Mouse (Mus musculus) small intestine, adult 2 months (tissue): ENCODE results near the gene Vasn. TPM values are rescaled to one million over a fixed set of nuclear protein-coding genes. Genes with fewer than 3 reads are reported as not detected.

ENCODE experiments used
- H3K27ac ChIP-seq: fragments of 200-500 bp; 2 replicates; pipeline ENCODE4 v1.5.1; 2012; ENCODE audit warnings: low read depth, low read length, control low read depth, inconsistent platforms; ENCODE audit not compliant: insufficient read depth
- H3K27me3 ChIP-seq: fragments of 200-500 bp; 2 replicates; pipeline ENCODE4 v1.6.1; 2012; ENCODE audit warnings: mild to moderate bottlenecking, moderate library complexity, low read length, inconsistent platforms; ENCODE audit not compliant: control insufficient read depth, insufficient read depth
- H3K36me3 ChIP-seq: fragments of 200-500 bp; 2 replicates; pipeline ENCODE4 v1.6.1; 2012; ENCODE audit warnings: mild to moderate bottlenecking, low read length, control low read depth, inconsistent platforms; ENCODE audit not compliant: control insufficient read depth, insufficient read depth
- H3K4me1 ChIP-seq: fragments of 200-500 bp; 2 replicates; pipeline ENCODE4 v1.6.1; 2012; ENCODE audit warnings: low read length, inconsistent platforms, mixed read lengths; ENCODE audit not compliant: control insufficient read depth, insufficient read depth, insufficient read length
- H3K4me3 ChIP-seq: fragments of 200-500 bp; 2 replicates; pipeline ENCODE4 v1.5.1; 2012; ENCODE audit warnings: low read depth, mild to moderate bottlenecking, control low read depth, inconsistent platforms, low read length, moderate library complexity
- CTCF ChIP-seq: fragments of 200-500 bp; IDR thresholded peaks from 2 replicates; pipeline ENCODE4 v1.5.1; 2012; ENCODE audit warnings: low read depth, mild to moderate bottlenecking, control low read depth, inconsistent platforms, low read length, moderate library complexity, mixed read lengths; ENCODE audit not compliant: insufficient replicate concordance, insufficient read length; ENCODE audit errors: extremely low read depth
- POLR2A ChIP-seq: fragments of 200-500 bp; IDR thresholded peaks from 2 replicates; pipeline ENCODE4 v1.6.1; 2012; ENCODE audit warnings: low read depth, mild to moderate bottlenecking, control low read depth, inconsistent platforms, low read length, moderate library complexity
- WGBS: fragments of 180-500 bp; shearing (Covaris S2); methylation state at CpG from one replicate; pipeline ENCODE4 v1.1.7; 2018; 5-methylcytosine and 5-hydroxymethylcytosine counted together
- polyA plus RNA-seq: library from polyadenylated mRNA; depleted of rRNA; stranded (reverse); fragments of >200 nt; gene quantifications from 2 replicates; pipeline ENCODE4 v1.2.3, GENCODE M21; 2012

The Vasn gene
- polyA plus RNA-seq, 1 experiment = 6.5 TPM

DNA sequence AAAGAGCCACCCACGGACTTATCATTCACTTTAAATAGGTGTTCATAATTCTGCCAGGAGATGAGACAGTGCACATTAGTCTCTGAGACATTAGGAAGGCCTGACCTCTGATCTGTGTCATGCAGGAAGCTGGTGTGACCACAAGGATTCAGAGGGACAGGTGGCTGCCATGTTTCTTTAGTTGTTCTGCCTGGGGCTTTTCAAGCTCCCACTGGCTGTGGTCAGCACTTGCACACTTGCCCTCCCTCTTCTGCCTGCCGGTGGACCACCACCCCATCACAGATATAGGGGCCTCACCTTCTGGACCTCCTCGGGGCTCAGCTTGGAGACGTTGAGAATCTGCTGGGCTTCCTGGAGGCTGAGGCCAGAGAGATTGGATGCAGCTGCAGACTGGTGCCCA, 22.9 kb upstream of the Vasn start:
- TF ChIP-seq CTCF = no peak
- peaks cover 8% of the 10 kb centered on the region; the same call in 1 of the 2 replicates for H3K4me1 ChIP-seq
- H3K36me3 ChIP-seq = peaks cover 8% of the 10 kb centered on the region
- no peaks in the 10 kb centered on the region for H3K27me3 ChIP-seq
- H3K27ac ChIP-seq = no peak overlapping the region
- WGBS = 63% methylated on average over 4 of the region's 4 CpGs
- no peak overlapping the region for H3K4me3 ChIP-seq

DNA sequence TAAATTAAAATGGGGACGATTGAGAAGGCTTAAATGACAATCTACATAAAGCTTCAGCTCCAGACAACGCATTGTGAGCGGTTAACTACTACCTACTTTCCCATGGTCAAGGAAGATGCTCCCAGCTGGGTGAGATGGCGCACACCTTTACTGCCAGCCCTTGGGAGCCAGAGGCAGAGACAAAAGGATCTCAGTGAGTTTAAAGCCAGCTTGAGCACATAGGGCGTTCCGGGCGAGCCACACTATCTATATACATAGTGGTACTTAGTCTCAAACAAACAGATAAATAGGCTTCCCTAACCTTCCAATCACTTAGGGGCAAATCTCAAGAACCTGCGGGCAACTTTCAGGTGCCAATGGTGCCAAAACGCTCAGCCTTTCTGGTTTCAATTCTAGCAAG, 15.7 kb upstream of the Vasn start:
- Histone ChIP-seq H3K36me3 (peaks cover 18% of the 10 kb centered on the region), H3K27ac (peak overlapping the region; percentile 59), H3K4me1 (peaks cover 6% of the 10 kb centered on the region; the same call in 1 of the 2 replicates), H3K4me3 (peak overlapping the region; percentile 94), H3K27me3 (no peaks in the 10 kb centered on the region)
- no peak for TF ChIP-seq POLR2A
- no peak for TF ChIP-seq CTCF
- WGBS = 10% methylated on average over 9 of the region's 9 CpGs

DNA sequence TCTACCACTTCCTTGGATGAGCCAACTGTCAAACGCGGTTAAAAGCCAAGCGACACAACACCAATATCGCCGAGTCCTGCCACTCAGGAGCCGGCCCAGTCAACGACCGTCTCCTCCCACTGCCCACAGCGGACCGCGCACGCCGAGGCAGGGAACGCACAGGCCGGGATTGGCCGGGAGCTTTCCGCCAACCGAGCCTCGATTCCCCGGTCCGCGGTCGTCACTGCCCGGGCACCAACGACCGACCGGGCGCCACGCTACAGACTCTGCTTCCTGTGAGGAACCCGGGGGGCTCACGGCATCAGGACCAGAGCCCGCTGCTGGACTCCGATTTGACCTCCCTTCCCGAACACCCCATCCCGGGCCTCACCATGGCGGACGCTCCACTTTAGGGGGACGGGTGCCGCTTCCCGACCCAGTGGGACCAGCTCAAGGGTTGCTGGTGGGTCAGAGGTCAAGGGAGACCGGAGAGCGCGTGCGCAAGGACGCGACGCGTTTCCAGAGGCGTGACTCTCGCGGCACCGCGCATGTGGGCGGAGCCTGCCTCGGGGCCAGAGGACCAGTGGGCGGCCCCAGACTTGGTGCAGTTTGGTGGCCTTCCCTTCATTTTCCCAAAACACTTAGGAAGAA, 15.1 kb upstream of the Vasn start, which contains the start of gene Pam16:
Gene Pam16, minus strand, starts transcription at position 508 of the 630 bp plus-strand sequence.
- H3K36me3 ChIP-seq = peaks cover 19% of the 10 kb centered on the region

DNA sequence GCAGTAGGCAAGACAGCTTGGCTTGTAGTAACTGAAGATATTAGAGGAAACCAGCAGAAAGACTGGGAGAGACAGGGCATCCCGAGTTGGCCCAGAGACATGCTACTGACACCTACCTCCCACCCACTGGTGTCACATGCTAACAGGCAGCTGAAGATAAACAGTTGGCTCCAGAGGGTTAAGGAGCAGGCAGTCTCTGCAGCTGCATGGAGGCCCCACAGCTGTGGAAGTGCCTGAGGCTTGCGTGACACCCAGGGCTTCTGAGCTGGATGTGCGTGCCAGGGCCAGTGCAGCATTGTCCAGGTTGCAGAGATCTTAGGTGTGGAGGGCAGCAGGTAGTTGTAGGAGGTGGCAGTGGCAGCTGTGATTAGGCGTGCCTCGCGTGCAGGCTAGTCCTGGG, 12.6 kb upstream of the Vasn start:
- no peaks in the 10 kb centered on the region for H3K27me3 ChIP-seq
- H3K27ac ChIP-seq = no peak overlapping the region
- no peak for TF ChIP-seq CTCF
- TF ChIP-seq POLR2A = no peak
- no peak overlapping the region for H3K4me3 ChIP-seq
- 89% methylated on average over 6 of the region's 6 CpGs for WGBS
- H3K4me1 ChIP-seq = peaks cover 6% of the 10 kb centered on the region; the same call in 1 of the 2 replicates
- H3K36me3 ChIP-seq = peaks cover 32% of the 10 kb centered on the region

More for the DNA sequence above, 15.1 kb upstream of the Vasn start, which contains the start of gene Pam16:
- H3K4me1 ChIP-seq = peaks cover 6% of the 10 kb centered on the region; the same call in 1 of the 2 replicates
- peak within 1 kb of the TSS; percentile 59 for H3K27ac ChIP-seq
- no peaks in the 10 kb centered on the region for H3K27me3 ChIP-seq
- peak within 1 kb of the TSS; percentile 94 for H3K4me3 ChIP-seq
- WGBS = under 1% methylated on average over 56 of the region's 56 CpGs
- TF ChIP-seq POLR2A (peak; percentile 45; the same call in 1 of the 2 replicates), CTCF (no peak)

DNA sequence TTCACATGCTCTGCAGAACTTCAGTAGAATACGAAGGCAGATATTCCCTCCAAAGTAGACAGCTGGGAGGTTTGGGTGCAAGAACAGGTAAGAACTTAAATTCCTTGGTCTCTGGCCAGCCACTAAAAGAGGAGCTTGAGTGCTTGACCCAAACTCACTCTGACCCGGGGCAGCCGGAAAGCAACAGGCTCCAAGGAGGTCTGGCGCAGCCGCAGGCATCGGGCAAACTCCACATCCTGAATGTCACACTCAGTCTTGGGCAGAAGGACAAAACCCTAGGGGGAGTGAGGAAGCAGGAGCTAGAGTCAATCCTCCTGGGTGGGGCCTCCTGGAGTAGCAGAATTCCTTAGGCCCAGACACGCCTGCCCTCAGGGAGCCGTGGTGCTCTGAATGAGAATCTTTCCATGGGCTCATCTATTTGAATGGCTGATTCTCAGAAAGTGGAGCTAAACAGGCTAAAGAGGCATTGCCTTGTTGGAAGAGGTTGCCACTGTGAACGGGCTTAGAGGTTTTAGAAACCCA, 10.8 kb upstream of the Vasn start:
- WGBS = 97% methylated on average over 9 of the region's 9 CpGs

DNA sequence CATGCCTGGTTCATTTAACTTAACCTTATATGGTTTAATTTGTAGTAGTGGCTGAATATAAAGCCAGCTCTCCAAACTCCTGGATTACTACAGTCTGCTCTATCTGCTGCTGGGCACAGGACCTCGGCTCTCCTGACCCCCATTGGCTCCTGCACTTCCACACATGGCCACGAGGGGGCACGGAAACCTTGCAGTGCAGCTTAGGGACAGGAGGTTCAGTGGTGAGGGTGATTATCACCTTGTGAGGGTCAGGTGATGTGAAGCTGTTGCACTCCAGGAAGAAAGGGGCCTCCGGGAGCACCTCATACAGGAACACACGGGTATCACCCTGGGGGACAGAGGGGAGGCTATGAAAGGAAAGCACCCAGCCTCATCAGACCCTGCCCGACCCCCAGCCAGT, 9.8 kb upstream of the Vasn start:
- H3K4me1 ChIP-seq = no peaks in the 10 kb centered on the region
- TF ChIP-seq POLR2A (no peak), CTCF (peak; percentile 94; the same call in 1 of the 2 replicates)
- peaks cover 55% of the 10 kb centered on the region for H3K36me3 ChIP-seq
- no peaks in the 10 kb centered on the region for H3K27me3 ChIP-seq
- no peak overlapping the region for H3K4me3 ChIP-seq
- H3K27ac ChIP-seq = no peak overlapping the region
- WGBS = 16% methylated on average over 6 of the region's 6 CpGs

More for the DNA sequence above, 10.8 kb upstream of the Vasn start:
- Histone ChIP-seq H3K36me3 (peaks cover 48% of the 10 kb centered on the region), H3K4me3 (no peak overlapping the region), H3K27ac (no peak overlapping the region), H3K4me1 (no peaks in the 10 kb centered on the region; the same call in 1 of the 2 replicates), H3K27me3 (no peaks in the 10 kb centered on the region)
- no peak for TF ChIP-seq CTCF
- TF ChIP-seq POLR2A = no peak

DNA sequence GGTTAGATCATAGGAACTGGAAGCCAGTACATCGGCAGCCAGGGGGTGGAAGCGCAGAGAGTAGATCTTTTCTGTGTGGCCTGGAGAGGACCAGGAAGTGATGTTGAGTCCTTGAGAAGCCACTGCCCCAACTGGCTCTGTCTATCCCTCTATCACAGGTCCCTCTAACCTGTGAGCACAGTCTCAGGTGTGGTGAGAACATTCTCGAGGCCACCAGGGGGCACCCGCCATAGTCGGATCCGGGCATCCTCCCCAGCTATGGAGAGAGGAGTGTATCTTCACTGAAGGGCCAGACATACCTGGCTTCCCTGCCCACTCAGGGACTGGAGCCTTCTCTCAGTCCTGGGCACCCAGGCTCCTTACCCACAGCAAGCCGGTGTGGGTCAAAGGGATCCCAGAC, 7.7 kb upstream of the Vasn start:
- Histone ChIP-seq H3K4me1 (no peaks in the 10 kb centered on the region), H3K27me3 (no peaks in the 10 kb centered on the region), H3K27ac (no peak overlapping the region), H3K4me3 (no peak overlapping the region), H3K36me3 (peaks cover 57% of the 10 kb centered on the region)
- TF ChIP-seq CTCF (peak; percentile 44; the same call in 1 of the 2 replicates), POLR2A (no peak)
- 53% methylated on average over 7 of the region's 7 CpGs for WGBS
